Mouse (Mus musculus) right cerebral cortex, postnatal 4 days (tissue): ENCODE data around the gene Trim32.
A peak's percentile ranks its signal among the peaks of the same experiment; 100 is the strongest.

Experiments used
- DNase-seq: peaks from one replicate; pipeline ENCODE4 v3.0.0-alpha.2; 2022

Trim32 gene

DNA sequence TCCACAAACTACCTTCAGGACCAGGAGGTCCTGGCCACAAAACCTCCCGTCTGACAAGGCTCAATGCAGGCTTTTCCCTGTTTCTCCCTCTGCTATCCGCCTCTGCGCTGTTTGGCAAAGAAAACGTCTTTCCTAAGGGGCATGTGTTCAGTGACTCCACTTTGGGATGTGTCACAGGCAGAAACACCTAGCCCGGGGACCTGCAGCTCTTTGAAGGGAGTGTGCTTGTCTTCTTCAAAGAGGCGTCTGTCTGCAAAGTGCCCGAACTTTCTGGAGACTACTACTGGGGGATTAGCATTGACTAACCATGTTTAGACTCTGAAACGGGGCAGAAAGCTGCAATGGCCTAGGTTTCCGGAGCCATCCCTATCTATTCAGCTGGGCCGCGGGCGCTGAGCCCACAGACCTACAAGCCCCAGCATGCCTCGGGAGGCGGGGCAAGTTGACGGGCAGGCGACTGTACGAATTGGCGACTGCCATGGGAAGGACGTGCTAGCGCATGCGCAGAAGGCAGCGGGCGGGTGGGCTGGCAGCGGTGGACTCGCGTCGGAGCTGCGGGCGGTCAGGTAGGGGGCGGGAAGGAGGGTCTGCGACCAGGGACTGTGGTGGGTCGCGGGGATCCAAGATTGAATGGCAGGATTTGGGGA, at the start of gene Trim32:
Trim32 (plus strand) TSS at position 483 of the 647 bp plus-strand sequence.
- peak; percentile 100 for DNase-seq

DNA sequence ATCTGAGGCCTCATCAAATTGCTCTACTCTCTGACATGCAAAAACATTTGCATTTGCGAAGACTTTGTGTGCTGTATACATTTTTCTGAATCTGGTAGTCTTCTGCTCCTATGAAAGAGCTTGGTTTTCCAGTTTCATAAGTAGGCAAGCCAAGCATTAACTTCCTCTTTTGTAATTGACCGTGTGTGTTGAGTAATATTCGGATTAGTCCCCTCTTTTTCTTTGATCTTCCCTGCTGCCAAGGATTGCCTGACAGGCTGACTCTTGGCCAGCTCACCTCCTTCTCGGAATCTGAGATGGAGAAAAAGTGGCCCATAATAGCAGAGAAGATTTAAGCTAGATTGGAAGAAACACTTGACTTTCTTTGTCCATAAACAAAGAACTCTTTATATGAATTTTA, 39.3 kb upstream of the Trim32 start:
- no peak for DNase-seq

DNA sequence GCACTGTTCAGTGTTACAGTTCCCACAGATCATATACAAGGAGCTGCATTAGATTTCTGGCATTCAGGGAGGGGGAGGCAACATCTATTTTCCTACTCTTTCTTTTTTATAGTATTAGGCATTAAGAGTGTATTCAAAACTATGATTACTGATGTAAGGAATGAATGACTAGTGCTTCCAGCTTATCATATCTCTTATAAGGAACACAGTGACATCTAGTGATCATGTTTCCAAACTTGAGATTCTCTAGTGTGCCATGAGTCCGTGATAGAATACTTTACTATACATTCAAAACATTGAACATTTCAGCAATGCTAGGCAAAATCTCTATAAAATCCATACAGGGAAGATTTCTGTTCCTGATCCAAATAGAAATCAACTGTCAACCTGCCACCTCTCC, 24.5 kb upstream of the Trim32 start:
- DNase-seq: no peak

DNA sequence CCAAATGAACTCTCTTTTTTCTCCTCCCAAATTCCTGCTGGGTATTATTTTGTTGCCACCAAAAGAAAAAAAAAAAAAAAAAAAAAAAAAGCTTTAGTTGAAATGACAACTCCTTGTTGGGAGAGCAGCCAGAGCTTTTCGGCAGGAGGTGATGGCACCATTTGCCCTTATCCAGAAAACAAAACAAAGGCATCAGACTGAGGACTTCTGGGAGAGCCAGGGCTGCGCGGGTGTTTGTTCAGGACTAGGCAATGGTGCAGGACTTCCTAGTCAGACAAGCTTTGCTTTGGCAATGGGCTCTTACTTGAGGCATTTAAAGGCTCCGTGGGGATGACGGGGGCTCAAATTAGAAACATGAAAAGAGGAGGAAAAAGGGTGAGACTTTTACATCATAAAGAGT, 17.8 kb upstream of the Trim32 start:
- DNase-seq: no peak

DNA sequence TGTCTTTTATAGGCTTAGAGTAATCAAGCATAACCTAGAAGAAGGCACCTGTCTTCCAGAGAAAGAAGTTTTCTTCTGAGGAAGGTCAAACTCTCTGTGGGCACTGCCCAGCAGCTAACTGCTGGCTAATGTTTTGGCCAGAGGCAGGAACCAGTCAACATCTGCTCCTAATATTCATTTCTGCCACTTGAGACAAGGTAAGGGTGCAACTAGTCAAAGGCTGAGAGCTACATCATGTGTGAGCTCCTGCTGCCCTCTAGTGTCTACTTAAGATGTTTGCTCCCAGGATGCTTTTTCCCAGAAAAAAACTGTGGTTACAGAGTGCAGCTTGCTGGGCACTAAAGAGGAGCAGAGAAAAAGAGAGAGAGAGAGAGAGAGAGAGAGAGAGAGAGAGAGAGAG, 15.0 kb upstream of the Trim32 start:
- no peak for DNase-seq

DNA sequence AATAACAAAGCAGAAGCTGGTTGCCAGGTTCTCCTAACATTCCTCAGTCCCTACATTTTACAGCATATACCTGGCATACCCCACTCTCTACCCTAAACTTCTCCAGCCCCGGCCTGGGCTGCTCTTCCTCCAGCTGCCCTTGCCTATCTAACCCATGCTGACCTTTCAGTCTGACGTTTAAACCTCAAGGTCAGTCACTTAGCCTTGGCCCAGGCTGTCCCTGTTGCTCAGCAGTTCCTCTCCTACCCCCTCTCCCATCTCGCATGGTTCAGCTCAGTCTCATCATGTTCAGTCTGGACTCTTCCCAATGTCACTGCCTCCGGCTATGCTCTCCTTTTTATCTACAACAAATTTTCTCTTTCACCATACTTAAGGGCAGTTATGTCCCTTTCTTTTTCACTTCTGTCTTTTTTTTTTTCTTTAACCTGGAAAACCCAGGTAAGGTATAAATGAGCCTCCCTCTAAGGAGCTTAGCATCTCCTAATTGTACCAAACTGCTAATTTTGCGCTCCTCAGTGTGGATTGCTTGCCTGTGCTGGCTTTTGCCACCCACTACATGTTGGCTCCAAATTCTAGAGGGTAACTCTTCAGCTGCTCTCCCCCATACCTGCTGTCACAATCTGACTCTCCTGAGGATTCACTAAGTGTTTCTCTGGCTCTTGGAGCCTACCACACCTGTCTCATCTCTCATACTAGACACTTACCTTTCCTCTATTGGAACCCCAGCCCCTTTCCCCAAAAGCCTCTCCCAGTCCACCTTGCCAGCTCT, 10.0 kb upstream of the Trim32 start:
- DNase-seq: no peak

DNA sequence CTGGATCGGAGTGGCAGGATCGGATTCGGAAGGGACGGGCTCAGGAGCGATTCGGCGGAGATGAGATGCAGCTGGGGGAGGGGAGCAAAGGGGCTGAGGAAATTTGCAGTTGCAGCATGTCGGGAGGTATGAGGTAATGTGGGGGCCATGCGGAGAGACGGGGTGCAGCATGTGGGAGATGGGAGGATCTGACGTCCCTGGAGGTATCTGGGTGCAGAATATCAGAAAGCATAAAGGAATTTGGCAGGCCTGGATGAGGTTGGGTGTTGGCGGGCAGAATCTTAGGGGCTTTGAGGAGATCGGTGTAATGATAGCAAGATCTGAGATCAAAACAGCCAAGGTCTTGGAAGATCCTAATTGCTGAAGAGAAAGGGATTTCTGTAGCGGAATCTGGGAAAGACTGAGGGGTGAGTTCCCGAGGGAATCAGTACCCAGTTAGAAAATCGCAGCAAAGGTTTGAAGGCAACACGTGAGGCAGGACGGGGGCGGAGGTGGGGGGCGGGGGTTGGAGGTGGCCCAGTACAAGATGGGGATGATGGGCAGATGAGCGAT, 441 bp downstream of the Trim32 start:
- DNase-seq: no peak

DNA sequence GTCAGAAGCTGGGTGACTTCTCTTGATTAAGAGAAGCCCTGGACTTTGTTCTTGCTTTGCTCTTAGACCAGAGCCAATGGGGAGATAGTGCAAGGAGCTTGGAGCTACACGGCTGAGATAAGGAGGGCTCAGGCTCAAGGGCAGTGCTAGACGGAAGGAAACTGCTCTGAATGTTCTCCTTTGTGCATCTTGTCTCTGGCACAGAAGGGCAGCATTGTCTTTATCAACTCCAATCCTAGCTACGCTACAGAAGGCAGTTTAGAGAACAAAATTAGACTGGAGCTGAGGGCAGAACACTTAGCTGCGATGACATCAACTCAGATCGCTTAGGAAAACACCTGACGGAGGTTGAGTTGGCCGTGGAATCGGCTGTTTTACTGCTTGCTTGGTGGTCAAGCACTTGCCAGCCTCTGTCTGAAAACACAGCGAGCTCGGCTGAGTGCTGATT, 2.4 kb downstream of the Trim32 start:
- no peak for DNase-seq

DNA sequence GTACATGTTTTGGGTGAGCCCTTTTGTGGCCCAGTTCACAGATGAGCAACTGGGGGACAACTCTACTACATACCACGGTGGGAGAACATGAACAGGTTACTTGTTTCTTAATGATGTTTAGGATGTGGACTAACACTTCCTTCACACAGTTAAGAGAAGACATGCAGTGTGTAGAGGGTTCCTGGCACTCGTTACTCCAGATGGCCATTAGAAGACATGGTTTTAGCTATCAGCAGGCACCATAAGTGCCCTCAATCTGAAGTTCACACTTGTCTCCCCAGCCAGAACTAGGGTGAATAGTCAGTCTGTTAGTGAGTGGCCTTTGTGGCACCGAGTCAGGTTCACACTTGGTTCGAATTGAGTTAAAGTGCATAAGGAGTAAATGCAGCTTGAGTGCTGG, 3.3 kb downstream of the Trim32 start:
- DNase-seq: no peak

DNA sequence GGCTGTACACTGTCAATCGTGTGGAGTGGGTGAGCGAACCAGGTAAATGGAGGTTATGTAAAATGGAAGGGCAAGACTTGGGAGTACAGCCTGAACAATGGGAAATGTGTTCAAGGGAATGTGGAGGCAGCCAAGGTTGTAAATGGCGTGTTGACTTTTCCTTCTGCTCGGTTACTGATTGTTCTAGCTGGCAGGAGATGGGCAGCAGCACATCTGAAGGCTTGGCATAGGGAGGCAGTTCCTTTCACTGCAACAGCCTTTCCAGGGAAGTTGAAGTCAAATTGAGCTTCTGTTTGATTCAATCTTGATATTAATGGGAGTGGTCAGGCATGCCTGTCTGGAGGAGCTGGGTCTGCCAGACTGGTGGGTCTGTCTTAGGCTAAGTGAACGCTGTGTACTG, 5.5 kb downstream of the Trim32 start:
- DNase-seq: no peak

DNA sequence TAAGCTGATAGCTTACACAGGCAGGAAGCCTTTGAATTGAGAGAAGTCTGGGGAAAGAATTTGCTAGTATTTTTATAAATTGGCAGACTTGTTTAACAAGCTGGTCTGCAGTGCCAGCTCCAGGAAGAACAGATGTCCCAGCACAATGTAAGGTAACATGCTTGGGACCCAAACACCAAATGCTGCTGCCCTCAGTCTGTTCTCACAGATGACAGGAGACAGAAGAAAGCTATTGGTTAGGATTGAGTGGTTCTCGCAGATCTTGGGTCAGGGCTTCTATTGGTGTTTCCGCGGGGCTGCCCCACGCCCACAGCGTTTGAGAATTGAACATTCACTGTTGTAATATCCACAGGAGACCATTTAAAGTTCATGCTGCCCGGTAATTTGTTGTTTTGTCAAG, 6.1 kb downstream of the Trim32 start:
- no peak for DNase-seq

DNA sequence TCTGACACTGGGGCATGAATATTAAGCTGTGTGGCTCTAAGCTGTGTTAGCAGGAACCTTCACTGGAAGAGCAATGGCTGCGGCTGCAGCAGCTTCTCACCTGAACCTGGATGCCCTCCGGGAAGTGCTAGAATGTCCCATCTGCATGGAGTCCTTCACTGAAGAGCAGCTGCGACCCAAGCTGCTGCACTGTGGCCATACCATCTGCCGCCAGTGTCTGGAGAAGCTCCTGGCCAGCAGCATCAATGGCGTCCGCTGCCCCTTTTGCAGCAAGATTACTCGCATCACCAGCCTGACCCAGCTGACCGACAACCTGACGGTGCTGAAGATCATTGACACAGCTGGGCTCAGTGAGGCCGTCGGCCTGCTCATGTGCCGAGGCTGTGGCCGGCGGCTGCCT, 8.3 kb downstream of the Trim32 start:
- DNase-seq: no peak

DNA sequence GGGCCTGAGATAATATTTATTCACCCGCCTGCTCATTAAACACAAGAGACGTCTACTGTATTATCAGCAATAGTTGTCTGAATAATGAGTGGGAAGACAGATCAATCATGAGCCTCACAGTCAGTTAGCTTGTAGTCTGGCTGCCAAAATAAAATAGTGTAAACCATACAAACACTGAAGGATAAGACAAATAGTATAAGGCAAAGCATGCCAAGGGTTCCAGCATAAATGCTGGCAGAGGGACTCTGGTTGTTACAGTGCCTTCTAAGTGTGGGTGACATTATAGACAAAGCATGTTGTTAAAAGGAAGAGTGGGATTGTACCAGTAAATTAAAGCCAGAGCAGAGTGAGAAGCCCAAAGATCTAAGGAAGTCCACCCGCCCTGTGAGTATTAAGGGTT, 15.3 kb downstream of the Trim32 start:
- DNase-seq: no peak

DNA sequence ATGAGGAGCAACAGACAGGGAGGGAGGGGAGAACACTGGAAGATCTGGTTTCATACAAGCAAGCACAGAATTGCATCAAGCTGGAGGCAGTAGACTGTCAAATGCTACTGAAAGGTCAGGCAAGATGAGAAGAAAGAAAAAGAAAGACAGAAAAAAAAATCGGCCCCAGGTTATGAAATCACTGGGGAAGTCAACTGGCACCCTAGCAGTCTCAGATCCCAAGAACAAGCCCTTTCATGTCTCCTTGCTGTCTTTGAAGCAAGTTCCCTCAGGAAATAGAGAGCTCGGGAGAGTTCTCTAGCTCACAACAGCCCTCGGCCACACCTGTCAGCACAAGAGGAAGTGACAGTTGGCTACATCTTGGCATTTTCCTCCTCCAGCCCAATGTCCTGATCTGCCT, 33.4 kb downstream of the Trim32 start:
- no peak for DNase-seq

DNA sequence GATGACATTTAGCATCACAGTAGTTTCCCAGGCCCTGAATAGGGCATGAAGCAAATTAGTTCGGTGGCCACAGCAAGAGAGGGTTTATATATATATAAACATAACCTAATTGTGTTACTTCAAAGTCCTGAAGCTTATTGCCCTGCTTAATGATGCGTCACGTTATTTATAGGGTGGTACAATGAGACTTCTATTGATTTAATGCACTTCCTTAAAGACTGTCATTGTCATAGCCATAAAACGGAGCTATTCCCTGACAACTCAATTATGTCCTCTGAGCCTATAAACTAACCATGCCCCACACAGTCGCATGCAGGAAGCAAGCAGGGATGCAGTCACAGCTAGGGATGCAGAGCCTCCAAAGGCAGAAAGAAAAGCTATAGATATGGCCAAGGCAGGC, 37.8 kb downstream of the Trim32 start:
- no peak for DNase-seq

DNA sequence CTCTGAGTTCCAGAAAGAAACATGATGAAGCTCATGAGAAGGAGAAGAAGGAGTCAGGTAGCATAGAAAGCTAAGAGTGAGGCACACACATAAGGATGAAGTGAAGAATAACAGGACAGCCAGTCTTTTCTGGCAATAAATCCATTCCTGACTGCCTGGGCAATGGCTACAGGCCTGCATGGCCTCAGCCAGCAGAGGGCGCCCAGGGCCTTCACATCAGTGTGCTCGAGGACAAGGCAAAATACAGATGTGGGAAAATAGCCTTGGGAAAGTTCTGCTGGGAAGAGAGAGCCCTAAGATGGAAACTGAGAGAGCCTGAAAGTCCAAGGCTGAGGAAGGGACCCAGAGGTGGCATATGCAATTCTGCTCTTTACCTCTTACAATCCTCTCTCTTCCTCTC, 49.9 kb downstream of the Trim32 start:
- peak; percentile 93 for DNase-seq

DNA sequence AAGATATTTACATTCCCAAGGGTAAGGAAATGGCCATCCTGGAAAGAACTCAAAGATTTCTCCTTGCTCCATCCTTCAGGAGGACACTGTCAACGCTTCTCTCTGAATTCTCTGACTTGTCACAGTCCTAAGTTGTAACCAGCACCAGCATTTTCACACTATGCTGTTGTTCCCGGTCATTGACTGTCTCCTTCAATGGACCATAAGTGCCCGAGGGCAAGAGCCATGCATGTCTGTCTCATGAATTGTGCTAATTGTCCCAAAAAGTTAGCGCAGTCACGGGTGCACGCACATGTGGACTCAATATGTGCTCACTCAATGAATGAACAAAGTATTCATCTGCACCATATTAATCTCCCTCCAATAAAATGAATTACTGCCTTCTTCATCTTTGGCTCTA, 58.4 kb downstream of the Trim32 start:
- no peak for DNase-seq
